Mouse (Mus musculus) hindbrain, embryonic 12.5 days (tissue): ENCODE data around the gene Srek1. TPM values are rescaled to one million over a fixed set of nuclear protein-coding genes. Genes with fewer than 3 reads are reported as not detected.

Experiments used
- ATAC-seq: fragments of 200-750 bp; cut with Nextera tagmentation; 2 replicates; pipeline ENCODE4 v1.8.0; 2017; ENCODE audit warnings: moderate TSS enrichment; ENCODE audit not compliant: low FRiP score
- H3K27ac ChIP-seq: fragments of 300-500 bp; sonication (generic); 2 replicates; pipeline ENCODE4 v1.5.1; 2016; ENCODE audit warnings: mild to moderate bottlenecking
- H3K27me3 ChIP-seq: fragments of 300-500 bp; sonication (generic); 2 replicates; pipeline ENCODE4 v1.6.1; 2016; ENCODE audit warnings: mild to moderate bottlenecking
- H3K36me3 ChIP-seq: fragments of 300-500 bp; sonication (generic); 2 replicates; pipeline ENCODE4 v1.6.1; 2016; ENCODE audit warnings: mild to moderate bottlenecking
- H3K4me1 ChIP-seq: fragments of 300-500 bp; sonication (generic); 2 replicates; pipeline ENCODE4 v1.6.1; 2016
- H3K4me2 ChIP-seq: fragments of 300-500 bp; sonication (generic); replicated peaks from 2 replicates; pipeline ENCODE4 v1.6.1; 2016; ENCODE audit warnings: mild to moderate bottlenecking
- H3K4me3 ChIP-seq: fragments of 300-500 bp; sonication (generic); 2 replicates; pipeline ENCODE4 v1.5.1; 2016; ENCODE audit warnings: mild to moderate bottlenecking
- H3K9ac ChIP-seq: fragments of 300-500 bp; sonication (generic); 2 replicates; pipeline ENCODE4 v1.6.1; 2016; ENCODE audit warnings: mild to moderate bottlenecking, moderate library complexity
- H3K9me3 ChIP-seq: fragments of 300-500 bp; sonication (generic); replicated peaks from 2 replicates; pipeline ENCODE4 v1.6.1; 2016; ENCODE audit warnings: mild to moderate bottlenecking
- WGBS: fragments of 180-500 bp; shearing (Covaris S2); methylation state at CpG from one replicate; pipeline ENCODE4 v1.1.7; 2016; 5-methylcytosine and 5-hydroxymethylcytosine counted together
- polyA plus RNA-seq: library from polyadenylated mRNA; unstranded; fragments of >200 nt; fragmentation: Nextera tagmentation; extraction: Ambion mirVana; gene quantifications from 2 replicates; pipeline ENCODE4 v1.2.1, GENCODE M21; 2016

The Srek1 gene
- polyA plus RNA-seq, 1 experiment from 2014 or later = 108 TPM

GRCm38 (mm10) chr13:103773407-103774118 lies 845 bp downstream of the Srek1 start:
- Histone ChIP-seq H3K4me3 (peak overlapping the region; percentile 69), H3K36me3 (no peaks in the 10 kb centered on the region), H3K4me1 (peaks cover 26% of the 10 kb centered on the region), H3K4me2 (peak overlapping the region; percentile 63), H3K9me3 (no peaks in the 10 kb centered on the region), H3K27me3 (no peaks in the 10 kb centered on the region), H3K27ac (peak overlapping the region; percentile 99), H3K9ac (peak overlapping the region; percentile 82)
- 2% methylated on average over 36 of the region's 36 CpGs for WGBS
- ATAC-seq = peak; percentile 76; the same call in 1 of the 2 replicates

DNA sequence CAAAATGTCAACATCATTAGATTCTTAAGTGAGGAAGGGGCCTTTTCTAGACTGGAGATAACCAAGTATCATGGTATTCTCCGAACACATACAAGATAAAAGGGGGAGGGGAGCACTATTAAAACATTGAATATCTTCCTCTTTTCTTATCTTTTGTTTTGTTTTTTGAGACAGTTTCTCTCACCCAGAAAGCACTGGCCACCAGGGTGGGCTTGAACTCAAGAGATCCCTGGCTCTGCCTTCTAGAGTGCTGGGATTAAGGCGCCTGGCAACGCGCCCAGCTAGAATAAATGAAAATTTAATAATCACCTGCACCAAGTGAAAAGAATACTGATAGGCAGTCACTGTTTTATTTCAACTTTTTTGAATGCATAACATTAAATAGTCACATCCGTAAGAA lies 1.5 kb downstream of the Srek1 start:
- H3K27ac ChIP-seq = no peak overlapping the region
- H3K4me1 ChIP-seq = peaks cover 26% of the 10 kb centered on the region
- H3K4me2 ChIP-seq = peak overlapping the region; percentile 63
- ATAC-seq = no peak
- WGBS = 43% methylated on average over 5 of the region's 5 CpGs
- H3K4me3 ChIP-seq = peak overlapping the region; percentile 69
- H3K9me3 ChIP-seq = no peaks in the 10 kb centered on the region
- peak overlapping the region; percentile 82 for H3K9ac ChIP-seq
- H3K27me3 ChIP-seq = no peaks in the 10 kb centered on the region
- H3K36me3 ChIP-seq = no peaks in the 10 kb centered on the region

GRCm38 (mm10) chr13:103770821-103771220 lies 3.6 kb downstream of the Srek1 start:
- Histone ChIP-seq H3K36me3 (peaks cover 3% of the 10 kb centered on the region; the same call in 1 of the 2 replicates), H3K27ac (no peak overlapping the region), H3K4me1 (peaks cover 26% of the 10 kb centered on the region), H3K27me3 (no peaks in the 10 kb centered on the region), H3K4me3 (no peak overlapping the region), H3K9ac (no peak overlapping the region), H3K4me2 (no peak overlapping the region), H3K9me3 (no peaks in the 10 kb centered on the region)
- no peak for ATAC-seq

DNA sequence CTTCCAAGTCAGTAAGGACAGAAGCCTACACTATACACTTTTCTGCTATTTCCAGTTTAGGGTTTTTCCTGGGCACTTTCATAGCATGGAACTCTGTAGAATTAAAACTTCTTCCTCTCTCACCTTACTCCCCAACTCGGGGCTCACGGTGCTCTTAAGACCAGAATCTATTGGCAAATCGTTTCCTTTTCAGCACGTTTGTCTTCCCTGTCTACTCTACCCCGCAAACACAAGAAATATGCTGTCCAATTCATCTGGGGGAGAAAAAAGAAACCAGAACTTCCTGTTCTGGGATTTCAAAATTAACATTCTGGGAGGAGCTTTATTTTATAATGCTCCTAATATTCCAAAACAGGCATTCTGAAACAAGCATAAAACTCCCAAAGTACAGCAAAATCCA lies 6.5 kb downstream of the Srek1 start:
- Histone ChIP-seq H3K27me3 (no peaks in the 10 kb centered on the region), H3K36me3 (peaks cover 10% of the 10 kb centered on the region; the same call in 1 of the 2 replicates), H3K9me3 (no peaks in the 10 kb centered on the region), H3K4me2 (no peak overlapping the region), H3K4me3 (no peak overlapping the region), H3K9ac (no peak overlapping the region), H3K27ac (no peak overlapping the region), H3K4me1 (peaks cover 20% of the 10 kb centered on the region)
- no peak for ATAC-seq
- 87% methylated on average over 5 of the region's 5 CpGs for WGBS

- Histone ChIP-seq H3K4me3 (no peak overlapping the region), H3K36me3 (peaks cover 43% of the 10 kb centered on the region), H3K27ac (no peak overlapping the region), H3K9me3 (no peaks in the 10 kb centered on the region), H3K27me3 (no peaks in the 10 kb centered on the region), H3K4me1 (no peaks in the 10 kb centered on the region), H3K9ac (no peak overlapping the region), H3K4me2 (no peak overlapping the region)
- no peak for ATAC-seq
- 90% methylated on average over 1 of the region's 1 CpGs for WGBS
These were observed 10.8 kb downstream of the Srek1 start for GRCm38 (mm10) chr13:103763640-103764039.

DNA sequence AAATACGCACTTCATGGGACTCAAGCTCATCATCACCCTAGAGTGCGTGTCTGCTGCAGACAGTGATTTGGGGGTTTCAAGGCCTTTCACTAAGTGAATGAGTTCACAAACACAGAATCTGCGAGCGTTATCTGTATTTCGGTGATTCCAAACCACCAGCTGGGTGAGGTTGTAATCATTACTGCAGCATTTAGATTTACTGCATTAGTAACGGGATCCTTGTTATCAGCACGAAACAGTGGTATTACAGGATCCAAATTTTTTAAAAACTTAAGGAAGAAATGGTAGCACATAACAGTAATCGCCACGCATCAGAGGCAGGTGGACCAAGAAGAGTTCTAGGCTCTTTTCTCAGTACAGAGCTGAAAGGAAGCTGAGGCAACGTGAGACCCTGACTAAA lies 12.4 kb downstream of the Srek1 start:
- ATAC-seq = no peak
- H3K9me3 ChIP-seq = no peaks in the 10 kb centered on the region
- no peaks in the 10 kb centered on the region for H3K27me3 ChIP-seq
- no peak overlapping the region for H3K4me2 ChIP-seq
- no peak overlapping the region for H3K9ac ChIP-seq
- no peaks in the 10 kb centered on the region for H3K4me1 ChIP-seq
- no peak overlapping the region for H3K27ac ChIP-seq
- H3K4me3 ChIP-seq = no peak overlapping the region
- peaks cover 55% of the 10 kb centered on the region for H3K36me3 ChIP-seq
- WGBS = 95% methylated on average over 10 of the region's 10 CpGs

DNA sequence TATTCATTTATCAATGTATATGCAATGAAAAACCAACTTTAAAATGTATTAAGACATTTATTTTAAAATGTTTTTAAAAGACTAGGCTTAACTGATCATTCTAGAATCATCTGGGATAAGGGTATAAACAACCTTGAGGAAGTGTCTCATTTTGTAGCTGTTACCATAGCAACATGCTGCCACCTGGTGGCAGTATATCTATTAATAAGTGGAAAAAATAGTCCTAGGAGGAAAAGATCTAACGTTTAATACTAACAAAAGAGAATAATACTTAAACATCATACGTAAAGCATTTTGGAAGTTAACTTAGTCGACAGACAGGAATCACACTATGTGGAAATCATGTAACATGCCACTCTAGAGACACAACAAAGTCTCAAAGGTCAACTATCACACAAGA lies 23.0 kb downstream of the Srek1 start:
- peaks cover 64% of the 10 kb centered on the region for H3K36me3 ChIP-seq
- no peak overlapping the region for H3K4me3 ChIP-seq
- no peaks in the 10 kb centered on the region for H3K27me3 ChIP-seq
- no peak overlapping the region for H3K4me2 ChIP-seq
- H3K27ac ChIP-seq = no peak overlapping the region
- H3K4me1 ChIP-seq = no peaks in the 10 kb centered on the region
- H3K9me3 ChIP-seq = no peaks in the 10 kb centered on the region
- WGBS = 69% methylated on average over 3 of the region's 3 CpGs
- ATAC-seq = no peak
- no peak overlapping the region for H3K9ac ChIP-seq

DNA sequence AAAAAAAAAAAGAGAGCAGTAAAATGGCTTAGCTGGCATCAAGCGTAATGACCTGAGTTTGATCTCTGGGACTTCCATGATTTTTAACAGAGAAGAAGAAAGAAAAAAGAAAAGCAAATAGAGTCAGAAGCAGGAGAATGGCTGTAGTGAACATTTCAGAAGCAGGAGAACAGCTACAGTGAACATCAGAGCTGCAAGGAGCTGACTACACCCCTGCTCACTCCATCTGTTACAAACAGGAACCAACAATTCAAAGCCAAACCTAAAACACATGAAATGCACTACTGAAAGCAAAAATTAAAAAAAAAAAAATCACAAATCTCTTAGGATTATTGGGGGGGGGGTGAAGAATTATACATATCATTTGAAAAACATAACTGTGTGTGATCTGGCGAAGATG lies 28.7 kb downstream of the Srek1 start:
- H3K9me3 ChIP-seq = no peaks in the 10 kb centered on the region
- no peaks in the 10 kb centered on the region for H3K4me1 ChIP-seq
- H3K9ac ChIP-seq = no peak overlapping the region
- 96% methylated on average over 2 of the region's 2 CpGs for WGBS
- no peak for ATAC-seq
- H3K36me3 ChIP-seq = peaks cover 69% of the 10 kb centered on the region
- no peak overlapping the region for H3K27ac ChIP-seq
- H3K4me3 ChIP-seq = no peak overlapping the region
- H3K4me2 ChIP-seq = no peak overlapping the region
- no peaks in the 10 kb centered on the region for H3K27me3 ChIP-seq

GRCm38 (mm10) chr13:103745160-103745559 lies 29.2 kb downstream of the Srek1 start:
- H3K36me3 ChIP-seq = peaks cover 67% of the 10 kb centered on the region

DNA sequence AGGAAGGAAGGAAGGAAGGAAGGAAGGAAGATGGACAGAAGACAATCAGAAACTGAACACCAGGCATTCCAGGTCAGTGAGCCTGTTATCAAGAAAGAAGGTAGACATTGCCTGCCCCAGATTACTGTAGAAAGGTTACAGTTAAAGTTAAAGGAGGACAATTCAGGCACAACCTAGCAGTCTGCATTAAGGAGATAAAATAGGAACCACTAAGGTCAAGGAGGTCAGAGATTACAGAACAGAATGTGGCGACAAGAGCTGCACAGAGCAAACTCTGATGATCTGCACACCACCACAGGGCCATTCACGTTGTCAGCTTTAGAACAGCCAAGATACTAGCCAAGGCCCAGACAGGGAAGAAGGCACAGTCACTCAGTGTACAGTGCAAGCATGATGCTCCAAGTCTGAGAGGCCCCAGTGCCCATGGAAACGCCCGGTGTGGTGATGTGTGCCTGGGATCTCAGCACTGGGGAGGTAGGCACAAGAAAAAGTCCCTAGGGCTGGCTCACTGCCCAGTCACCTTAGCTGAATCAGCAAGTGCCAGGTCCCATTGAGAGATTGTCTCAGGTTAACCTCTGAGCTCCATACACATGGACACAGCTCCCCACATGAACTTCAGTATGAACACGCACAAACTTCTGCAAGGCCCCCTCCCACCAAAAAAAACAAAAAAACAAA lies 38.9 kb downstream of the Srek1 start:
- Histone ChIP-seq H3K36me3 (peaks cover 33% of the 10 kb centered on the region), H3K4me2 (no peak overlapping the region), H3K27ac (no peak overlapping the region), H3K4me3 (no peak overlapping the region), H3K27me3 (no peaks in the 10 kb centered on the region), H3K4me1 (no peaks in the 10 kb centered on the region), H3K9ac (no peak overlapping the region), H3K9me3 (no peaks in the 10 kb centered on the region)
- no peak for ATAC-seq
- 90% methylated on average over 5 of the region's 5 CpGs for WGBS

More at GRCm38 (mm10) chr13:103745160-103745559, 29.2 kb downstream of the Srek1 start:
- Histone ChIP-seq H3K4me1 (no peaks in the 10 kb centered on the region), H3K4me3 (no peak overlapping the region), H3K27me3 (no peaks in the 10 kb centered on the region), H3K9me3 (no peaks in the 10 kb centered on the region), H3K4me2 (no peak overlapping the region), H3K27ac (no peak overlapping the region), H3K9ac (no peak overlapping the region)
- ATAC-seq = no peak
- WGBS = 95% methylated on average over 4 of the region's 4 CpGs

DNA sequence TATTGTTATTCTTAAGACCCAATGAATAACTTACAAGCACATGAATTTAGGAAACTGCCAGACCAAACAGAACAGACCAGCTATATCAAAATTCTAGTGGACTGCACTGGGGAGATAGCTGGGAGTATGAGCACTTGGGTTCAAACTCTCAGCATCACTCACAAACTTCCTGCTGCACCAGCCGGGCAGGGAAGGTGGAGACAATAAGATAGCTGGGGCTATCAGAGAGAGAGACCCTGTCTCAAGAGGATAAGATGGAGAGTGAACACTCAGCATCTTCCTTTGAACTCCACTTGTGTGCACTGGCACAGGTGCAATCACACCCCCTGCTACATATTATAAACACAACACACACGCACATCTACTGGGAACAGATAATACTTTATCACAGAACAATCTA lies 47.5 kb downstream of the Srek1 start:
- 88% methylated on average over 2 of the region's 2 CpGs for WGBS
- no peak overlapping the region for H3K4me2 ChIP-seq
- H3K4me1 ChIP-seq = no peaks in the 10 kb centered on the region
- H3K27me3 ChIP-seq = no peaks in the 10 kb centered on the region
- H3K4me3 ChIP-seq = no peak overlapping the region
- H3K9me3 ChIP-seq = peaks cover 8% of the 10 kb centered on the region; the same call in 1 of the 2 replicates
- H3K36me3 ChIP-seq = no peaks in the 10 kb centered on the region
- no peak overlapping the region for H3K27ac ChIP-seq
- no peak overlapping the region for H3K9ac ChIP-seq
- no peak for ATAC-seq

GRCm38 (mm10) chr13:103711406-103712025 lies 62.9 kb downstream of the Srek1 start:
- no peak for ATAC-seq
- H3K36me3 ChIP-seq = no peaks in the 10 kb centered on the region
- no peak overlapping the region for H3K9ac ChIP-seq
- 0 out of 2 replicates have a peak overlapping the region, but pooled peaks have one; percentile 8 for H3K27ac ChIP-seq
- peaks cover 8% of the 10 kb centered on the region; the same call in 1 of the 2 replicates for H3K4me1 ChIP-seq
- H3K4me3 ChIP-seq = no peak overlapping the region
- 55% methylated on average over 11 of the region's 11 CpGs for WGBS
- H3K4me2 ChIP-seq = no peak overlapping the region
- no peaks in the 10 kb centered on the region for H3K27me3 ChIP-seq
- H3K9me3 ChIP-seq = no peaks in the 10 kb centered on the region
